Mouse (Mus musculus) kidney, adult 2 months (tissue): Measurements from ENCODE around the gene Sema3b. TPM values are rescaled to one million over a fixed set of nuclear protein-coding genes. Genes with fewer than 3 reads are reported as not detected.

Experiments
- DNase-seq: peaks from one replicate; pipeline ENCODE4 v3.0.0; 2021
- H3K27ac ChIP-seq: fragments of 200-500 bp; 2 replicates; pipeline ENCODE4 v1.5.1; 2012; ENCODE audit warnings: low read depth, low read length, control low read depth, inconsistent platforms; ENCODE audit not compliant: insufficient read depth
- H3K27me3 ChIP-seq: fragments of 200-500 bp; replicated peaks from 2 replicates; pipeline ENCODE4 v1.6.1; 2012; ENCODE audit warnings: mild to moderate bottlenecking, moderate library complexity, low read length, inconsistent platforms; ENCODE audit not compliant: control insufficient read depth, insufficient read depth
- H3K36me3 ChIP-seq: fragments of 200-500 bp; 2 replicates; pipeline ENCODE4 v1.6.1; 2012; ENCODE audit warnings: mild to moderate bottlenecking, moderate library complexity, low read length, inconsistent platforms; ENCODE audit not compliant: control insufficient read depth, insufficient read depth
- H3K4me1 ChIP-seq: fragments of 200-500 bp; 2 replicates; pipeline ENCODE4 v1.6.1; 2011; ENCODE audit warnings: low read length; ENCODE audit not compliant: control insufficient read depth, insufficient read depth
- H3K4me3 ChIP-seq: fragments of 200-500 bp; 2 replicates; pipeline ENCODE4 v1.5.1; 2011; ENCODE audit warnings: mild to moderate bottlenecking, low read depth, low read length, control low read depth; ENCODE audit not compliant: insufficient read depth
- CTCF ChIP-seq: fragments of 200-500 bp; conservative IDR thresholded peaks from 2 replicates; pipeline ENCODE4 v1.5.1; 2011; ENCODE audit warnings: low read depth, mild to moderate bottlenecking, control low read depth, low read length, moderate library complexity, mixed read lengths; ENCODE audit not compliant: insufficient read depth, insufficient read length
- POLR2A ChIP-seq: fragments of 200-500 bp; IDR thresholded peaks from one replicate; pipeline ENCODE4 v1.6.1; 2011; ENCODE audit warnings: low read depth, low read length, control low read depth
- WGBS: fragments of 180-500 bp; shearing (Covaris S2); methylation state at CpG from one replicate; pipeline ENCODE4 v1.1.7; 2018; 5-methylcytosine and 5-hydroxymethylcytosine counted together
- polyA plus RNA-seq: library from polyadenylated mRNA; depleted of rRNA; stranded (reverse); fragments of >200 nt; gene quantifications from 2 replicates; pipeline ENCODE4 v1.2.3, GENCODE M21; 2012

The Sema3b gene
- polyA plus RNA-seq, 1 experiment: 63.3 TPM

- H3K4me3 ChIP-seq: no peak overlapping the region
- TF ChIP-seq CTCF (no peak), POLR2A (no peak)
- no peaks in the 10 kb centered on the region for H3K27me3 ChIP-seq
- H3K36me3 ChIP-seq: no peaks in the 10 kb centered on the region
- peaks cover 9% of the 10 kb centered on the region; the same call in 1 of the 2 replicates for H3K4me1 ChIP-seq
- H3K27ac ChIP-seq: no peak overlapping the region
- DNase-seq: no peak
- 79% methylated on average over 3 of the region's 3 CpGs for WGBS
Measured at GRCm38 (mm10) chr9:107648767-107649166, 39.7 kb upstream of the Sema3b start.

GRCm38 (mm10) chr9:107646975-107647374 lies 37.9 kb upstream of the Sema3b start:
- H3K27me3 ChIP-seq: no peaks in the 10 kb centered on the region
- WGBS: 82% methylated on average over 6 of the region's 6 CpGs
- TF ChIP-seq POLR2A (no peak), CTCF (no peak)
- peaks cover 9% of the 10 kb centered on the region; the same call in 1 of the 2 replicates for H3K4me1 ChIP-seq
- no peaks in the 10 kb centered on the region for H3K36me3 ChIP-seq
- no peak overlapping the region for H3K27ac ChIP-seq
- DNase-seq: no peak
- no peak overlapping the region for H3K4me3 ChIP-seq

- H3K27ac ChIP-seq: no peak overlapping the region
- TF ChIP-seq POLR2A (no peak), CTCF (peak; percentile 87)
- WGBS: 16% methylated on average over 5 of the region's 5 CpGs
- no peaks in the 10 kb centered on the region for H3K36me3 ChIP-seq
- peaks cover 16% of the 10 kb centered on the region; the same call in 1 of the 2 replicates for H3K4me1 ChIP-seq
- H3K27me3 ChIP-seq: no peaks in the 10 kb centered on the region
- H3K4me3 ChIP-seq: no peak overlapping the region
- peak; percentile 81 for DNase-seq
Measured at GRCm38 (mm10) chr9:107645577-107645976, 36.5 kb upstream of the Sema3b start.

- peak overlapping the region; percentile 10; the same call in 1 of the 2 replicates for H3K27ac ChIP-seq
Measured at GRCm38 (mm10) chr9:107645153-107645510, 36.1 kb upstream of the Sema3b start.

GRCm38 (mm10) chr9:107644495-107645152 lies 35.6 kb upstream of the Sema3b start:
- TF ChIP-seq CTCF (peak; percentile 88), POLR2A (peak; percentile 15)
- Histone ChIP-seq H3K4me1 (peaks cover 16% of the 10 kb centered on the region; the same call in 1 of the 2 replicates), H3K36me3 (no peaks in the 10 kb centered on the region), H3K27me3 (no peaks in the 10 kb centered on the region), H3K27ac (peak overlapping the region; percentile 73), H3K4me3 (peak overlapping the region; percentile 70)
- peak; percentile 93 for DNase-seq
- 2% methylated on average over 35 of the region's 35 CpGs for WGBS

More at GRCm38 (mm10) chr9:107645153-107645510, 36.1 kb upstream of the Sema3b start:
- H3K36me3 ChIP-seq: no peaks in the 10 kb centered on the region
- TF ChIP-seq CTCF: no peak
- no peak for TF ChIP-seq POLR2A
- H3K27me3 ChIP-seq: no peaks in the 10 kb centered on the region
- peak; percentile 82 for DNase-seq
- no peak overlapping the region for H3K4me3 ChIP-seq
- WGBS: 19% methylated on average over 7 of the region's 7 CpGs
- peaks cover 16% of the 10 kb centered on the region; the same call in 1 of the 2 replicates for H3K4me1 ChIP-seq

- DNase-seq: no peak
- H3K4me3 ChIP-seq: no peak overlapping the region
- no peak overlapping the region for H3K27ac ChIP-seq
- TF ChIP-seq CTCF (no peak), POLR2A (no peak)
- 93% methylated on average over 13 of the region's 13 CpGs for WGBS
- H3K27me3 ChIP-seq: no peaks in the 10 kb centered on the region
- H3K4me1 ChIP-seq: peaks cover 16% of the 10 kb centered on the region; the same call in 1 of the 2 replicates
- H3K36me3 ChIP-seq: no peaks in the 10 kb centered on the region
Measured at GRCm38 (mm10) chr9:107643544-107644214, 34.6 kb upstream of the Sema3b start.

GRCm38 (mm10) chr9:107641666-107642065 lies 32.6 kb upstream of the Sema3b start:
- peak; percentile 70 for DNase-seq
- H3K36me3 ChIP-seq: no peaks in the 10 kb centered on the region
- H3K4me3 ChIP-seq: no peak overlapping the region
- no peaks in the 10 kb centered on the region for H3K27me3 ChIP-seq
- peaks cover 16% of the 10 kb centered on the region; the same call in 1 of the 2 replicates for H3K4me1 ChIP-seq
- 53% methylated on average over 8 of the region's 8 CpGs for WGBS
- H3K27ac ChIP-seq: no peak overlapping the region; the same call in 1 of the 2 replicates
- TF ChIP-seq CTCF: no peak
- TF ChIP-seq POLR2A: no peak
